Mouse (Mus musculus): ENCODE measurements around the gene Sumo1. TPM values are rescaled to one million over a fixed set of nuclear protein-coding genes. Genes with fewer than 3 reads are reported as not detected.

The Sumo1 gene
- polyA plus RNA-seq, 1 experiment from 2014 or later = 305 TPM

DNA sequence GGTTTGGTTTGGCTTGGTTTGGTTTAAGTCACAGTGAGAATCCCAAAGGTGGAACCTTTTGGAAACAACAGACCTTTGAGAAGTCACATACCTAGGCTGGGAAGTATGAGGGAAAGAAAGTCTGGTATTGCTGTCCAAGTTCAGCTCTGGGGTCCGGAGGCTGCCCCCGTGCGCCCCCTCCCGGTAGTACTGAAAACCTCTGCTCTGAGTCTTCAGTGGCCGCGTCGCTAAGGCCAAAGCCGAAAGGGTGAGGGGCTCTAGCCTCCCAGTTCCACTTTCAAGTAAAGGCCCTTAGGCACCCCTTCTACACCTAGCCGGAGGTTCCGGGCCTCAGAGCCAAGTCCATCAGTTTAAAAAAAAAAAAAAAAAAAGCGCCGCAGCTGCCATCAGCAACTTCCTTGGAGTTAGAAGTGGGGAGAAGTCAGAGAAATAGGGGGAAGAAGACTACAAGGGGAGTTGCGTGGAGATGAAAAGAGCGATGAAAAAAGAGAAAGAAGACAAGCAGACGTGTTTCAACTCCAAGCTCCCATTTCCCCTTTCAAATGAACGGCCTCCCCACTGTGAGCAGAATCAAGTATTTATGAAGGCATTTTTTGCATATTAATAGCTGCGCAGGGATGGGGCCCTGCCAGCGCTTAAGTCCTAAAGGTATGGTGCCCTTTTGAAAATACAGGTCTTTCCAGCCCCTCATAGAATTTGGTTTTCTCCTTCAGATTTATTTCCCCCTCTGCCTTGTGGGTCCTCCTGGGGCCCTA lies 85.8 kb downstream of the Sumo1 start:
- no peaks in the 10 kb centered on the region for H3K9me3 ChIP-seq
- no peak overlapping the region for H3K27ac ChIP-seq
- peak overlapping the region; percentile 43 for H3K4me2 ChIP-seq
- 0 out of 2 replicates have a peak, but pooled peaks cover 4% of the 10 kb centered on the region for H3K4me1 ChIP-seq
- no peaks in the 10 kb centered on the region for H3K27me3 ChIP-seq (replicated peaks)
- no peak overlapping the region for H3K9ac ChIP-seq
- ATAC-seq (ENCODE audit: insufficient read depth, low FRiP score, low read depth) = 0 out of 2 replicates have a peak, but pooled peaks have one; percentile 20
- 16% methylated on average over 18 of the region's 18 CpGs for WGBS
- no peaks in the 10 kb centered on the region for H3K36me3 ChIP-seq
- peak overlapping the region; percentile 16; the same call in 1 of the 2 replicates for H3K4me3 ChIP-seq (replicated peaks)

- Histone ChIP-seq H3K9ac (no peak overlapping the region), H3K27ac (peak overlapping the region; percentile 57), H3K4me1 (peaks cover 9% of the 10 kb centered on the region; the same call in 1 of the 2 replicates), H3K9me3 (no peaks in the 10 kb centered on the region), H3K4me2 (no peak overlapping the region), H3K27me3 (replicated peaks) (no peaks in the 10 kb centered on the region), H3K4me3 (replicated peaks) (no peak overlapping the region), H3K36me3 (no peaks in the 10 kb centered on the region)
- WGBS = 59% methylated on average over 3 of the region's 3 CpGs
- ATAC-seq (ENCODE audit: insufficient read depth, low FRiP score, low read depth) = no peak
Measured at GRCm38 (mm10) chr1:59580880-59581279, 89.8 kb downstream of the Sumo1 start.

DNA sequence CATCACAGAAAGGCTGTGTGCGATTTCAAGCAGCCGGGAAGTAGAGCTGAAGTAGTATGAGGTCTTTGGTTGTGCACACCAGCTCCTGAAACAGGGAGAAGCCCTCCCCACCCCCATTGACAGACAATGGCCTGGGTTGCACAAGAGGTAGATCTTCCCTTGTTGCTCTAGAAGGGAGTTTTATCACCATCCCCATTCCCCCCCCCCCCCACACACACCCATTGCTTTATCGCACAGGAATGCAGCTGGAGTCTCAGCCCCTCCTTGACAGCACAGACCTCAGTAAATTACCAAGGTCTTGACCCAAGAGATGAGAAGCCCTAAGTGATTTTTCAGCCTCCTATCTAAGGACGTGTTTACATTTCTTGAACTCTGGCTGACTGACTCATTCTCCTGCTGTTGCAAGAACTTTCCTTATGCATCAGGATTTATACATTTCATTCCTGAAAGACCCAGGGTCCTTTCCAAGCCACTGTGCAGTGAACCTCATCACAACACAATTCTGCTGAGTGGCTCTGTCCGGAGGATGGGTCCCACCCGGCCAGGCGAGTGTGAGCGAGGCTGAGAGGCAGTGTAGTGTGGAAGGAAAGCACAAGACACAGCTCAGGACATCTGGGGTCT lies 90.4 kb downstream of the Sumo1 start:
- Histone ChIP-seq H3K36me3 (no peaks in the 10 kb centered on the region), H3K9me3 (no peaks in the 10 kb centered on the region), H3K9ac (no peak overlapping the region), H3K4me3 (replicated peaks) (no peak overlapping the region), H3K27ac (peak overlapping the region; percentile 57), H3K4me2 (peak overlapping the region; percentile 25; the same call in 1 of the 2 replicates), H3K27me3 (replicated peaks) (no peaks in the 10 kb centered on the region), H3K4me1 (peaks cover 9% of the 10 kb centered on the region; the same call in 1 of the 2 replicates)
- peak; percentile 83 for ATAC-seq (ENCODE audit: insufficient read depth, low FRiP score, low read depth)
- WGBS = 8% methylated on average over 8 of the region's 8 CpGs

- H3K4me1 ChIP-seq = peaks cover 9% of the 10 kb centered on the region; the same call in 1 of the 2 replicates
- no peaks in the 10 kb centered on the region for H3K27me3 ChIP-seq (replicated peaks)
- WGBS = 29% methylated on average over 5 of the region's 5 CpGs
- H3K9me3 ChIP-seq = no peaks in the 10 kb centered on the region
- ATAC-seq (ENCODE audit: insufficient read depth, low FRiP score, low read depth) = no peak
- peak overlapping the region; percentile 57; the same call in 1 of the 2 replicates for H3K27ac ChIP-seq
- no peak overlapping the region for H3K9ac ChIP-seq
- no peak overlapping the region for H3K4me3 ChIP-seq (replicated peaks)
- no peak overlapping the region for H3K4me2 ChIP-seq
- H3K36me3 ChIP-seq = no peaks in the 10 kb centered on the region
Measured at GRCm38 (mm10) chr1:59579327-59579726, 91.3 kb downstream of the Sumo1 start.

GRCm38 (mm10) chr1:59578770-59579169 lies 91.9 kb downstream of the Sumo1 start:
- Histone ChIP-seq H3K9me3 (no peaks in the 10 kb centered on the region), H3K4me2 (no peak overlapping the region), H3K27me3 (replicated peaks) (no peaks in the 10 kb centered on the region), H3K4me3 (replicated peaks) (no peak overlapping the region), H3K4me1 (peaks cover 9% of the 10 kb centered on the region; the same call in 1 of the 2 replicates), H3K27ac (no peak overlapping the region), H3K36me3 (no peaks in the 10 kb centered on the region), H3K9ac (no peak overlapping the region)
- ATAC-seq (ENCODE audit: insufficient read depth, low FRiP score, low read depth) = no peak
- WGBS = 50% methylated on average over 4 of the region's 4 CpGs

- no peaks in the 10 kb centered on the region for H3K27me3 ChIP-seq (replicated peaks)
- ATAC-seq (ENCODE audit: insufficient read depth, low FRiP score, low read depth) = no peak; the same call in 1 of the 2 replicates
- no peaks in the 10 kb centered on the region for H3K36me3 ChIP-seq
- H3K4me1 ChIP-seq = peaks cover 4% of the 10 kb centered on the region; the same call in 1 of the 2 replicates
- no peaks in the 10 kb centered on the region for H3K9me3 ChIP-seq
- no peak overlapping the region for H3K9ac ChIP-seq
- peak overlapping the region; percentile 12; the same call in 1 of the 2 replicates for H3K4me3 ChIP-seq (replicated peaks)
- H3K4me2 ChIP-seq = peak overlapping the region; percentile 37
- H3K27ac ChIP-seq = no peak overlapping the region
- 35% methylated on average over 21 of the region's 21 CpGs for WGBS
Measured at GRCm38 (mm10) chr1:59574262-59575187, 96.1 kb downstream of the Sumo1 start.

GRCm38 (mm10) chr1:59573843-59574242 lies 96.8 kb downstream of the Sumo1 start:
- no peaks in the 10 kb centered on the region for H3K4me1 ChIP-seq
- no peaks in the 10 kb centered on the region for H3K9me3 ChIP-seq
- no peak overlapping the region for H3K4me2 ChIP-seq
- no peaks in the 10 kb centered on the region for H3K27me3 ChIP-seq (replicated peaks)
- no peaks in the 10 kb centered on the region for H3K36me3 ChIP-seq
- no peak overlapping the region for H3K27ac ChIP-seq
- H3K9ac ChIP-seq = no peak overlapping the region
- 85% methylated on average over 3 of the region's 3 CpGs for WGBS
- H3K4me3 ChIP-seq (replicated peaks) = no peak overlapping the region
- ATAC-seq (ENCODE audit: insufficient read depth, low FRiP score, low read depth) = 0 out of 2 replicates have a peak, but pooled peaks have one; percentile 18

DNA sequence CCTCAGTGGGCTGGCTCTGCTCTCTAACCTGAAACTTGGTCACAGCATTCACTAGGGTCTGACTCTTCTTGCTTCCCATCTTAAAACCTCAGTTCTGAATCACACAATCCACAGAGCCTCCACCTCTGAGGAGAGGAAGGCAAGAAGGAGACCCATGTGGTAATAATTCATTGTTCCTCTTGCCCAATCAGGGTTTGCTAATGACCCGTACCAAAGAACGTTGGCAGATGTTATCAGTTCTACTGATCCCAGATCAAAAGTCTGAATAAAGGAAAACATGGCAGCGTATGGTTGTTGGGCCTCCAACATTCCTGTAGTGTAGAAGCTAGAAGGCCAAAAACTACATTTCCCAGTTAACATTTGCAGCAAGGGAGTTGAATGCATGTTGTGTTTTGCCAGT lies 99.1 kb downstream of the Sumo1 start:
- Histone ChIP-seq H3K9ac (no peak overlapping the region), H3K27ac (no peak overlapping the region), H3K9me3 (no peaks in the 10 kb centered on the region), H3K36me3 (no peaks in the 10 kb centered on the region), H3K4me3 (replicated peaks) (no peak overlapping the region), H3K4me2 (no peak overlapping the region), H3K27me3 (replicated peaks) (no peaks in the 10 kb centered on the region), H3K4me1 (0 out of 2 replicates have a peak, but pooled peaks cover under 1% of the 10 kb centered on the region)
- ATAC-seq (ENCODE audit: insufficient read depth, low FRiP score, low read depth) = no peak
- WGBS = 81% methylated on average over 3 of the region's 3 CpGs

- WGBS = 63% methylated on average over 4 of the region's 4 CpGs
Measured at GRCm38 (mm10) chr1:59570767-59571166, 99.9 kb downstream of the Sumo1 start.

DNA sequence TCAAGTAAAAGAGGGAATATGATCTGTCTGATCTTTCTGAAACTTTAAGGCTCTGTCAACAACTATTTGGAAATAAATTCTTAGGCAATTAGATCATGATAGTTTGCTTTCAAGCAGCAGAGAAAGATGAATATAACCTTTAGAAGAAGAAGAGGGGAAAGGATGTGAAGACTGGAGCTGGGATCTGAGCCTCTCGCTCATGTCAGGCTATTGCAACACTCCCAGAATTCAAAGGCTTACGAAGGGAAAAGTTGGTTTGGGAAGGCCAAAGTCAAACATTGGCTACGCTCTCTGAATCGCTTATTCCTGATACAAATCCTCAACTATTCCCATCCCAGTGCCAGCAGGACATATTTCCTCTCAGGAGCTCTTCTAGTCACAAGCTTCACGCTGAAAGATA lies 101.3 kb downstream of the Sumo1 start:
- H3K27ac ChIP-seq = no peak overlapping the region
- no peaks in the 10 kb centered on the region for H3K27me3 ChIP-seq (replicated peaks)
- H3K4me3 ChIP-seq (replicated peaks) = no peak overlapping the region
- H3K4me1 ChIP-seq = 0 out of 2 replicates have a peak, but pooled peaks cover 5% of the 10 kb centered on the region
- no peaks in the 10 kb centered on the region for H3K9me3 ChIP-seq
- no peak overlapping the region for H3K9ac ChIP-seq
- no peak overlapping the region for H3K4me2 ChIP-seq
- WGBS = 86% methylated on average over 5 of the region's 5 CpGs
- no peaks in the 10 kb centered on the region for H3K36me3 ChIP-seq
- ATAC-seq (ENCODE audit: insufficient read depth, low FRiP score, low read depth) = no peak

More at GRCm38 (mm10) chr1:59570767-59571166, 99.9 kb downstream of the Sumo1 start:
- H3K27me3 ChIP-seq (replicated peaks) = no peaks in the 10 kb centered on the region
- 0 out of 2 replicates have a peak, but pooled peaks cover 5% of the 10 kb centered on the region for H3K4me1 ChIP-seq
- no peak overlapping the region for H3K27ac ChIP-seq
- H3K4me3 ChIP-seq (replicated peaks) = no peak overlapping the region
- no peaks in the 10 kb centered on the region for H3K9me3 ChIP-seq
- H3K36me3 ChIP-seq = no peaks in the 10 kb centered on the region
- H3K4me2 ChIP-seq = no peak overlapping the region
- no peak for ATAC-seq (ENCODE audit: insufficient read depth, low FRiP score, low read depth)
- H3K9ac ChIP-seq = no peak overlapping the region

GRCm38 (mm10) chr1:59568283-59568682 lies 102.4 kb downstream of the Sumo1 start:
- Histone ChIP-seq H3K9ac (no peak overlapping the region), H3K27me3 (replicated peaks) (no peaks in the 10 kb centered on the region), H3K4me3 (replicated peaks) (no peak overlapping the region), H3K27ac (no peak overlapping the region), H3K9me3 (no peaks in the 10 kb centered on the region), H3K4me1 (0 out of 2 replicates have a peak, but pooled peaks cover 7% of the 10 kb centered on the region), H3K36me3 (no peaks in the 10 kb centered on the region), H3K4me2 (no peak overlapping the region)
- ATAC-seq (ENCODE audit: insufficient read depth, low FRiP score, low read depth) = no peak
- 79% methylated on average over 1 of the region's 1 CpGs for WGBS
